Mouse (Mus musculus) heart, embryonic 14.5 days (tissue): ENCODE data around the gene Ear1. TPM values are rescaled to one million over a fixed set of nuclear protein-coding genes. Genes with fewer than 3 reads are reported as not detected.
"Not testable (repeated sequence)": the region's sequence is repeated elsewhere in the genome, so short reads cannot be mapped to it uniquely, and the experiment has no call there.

Source experiments
- ATAC-seq: fragments of 200-750 bp; cut with Nextera tagmentation; 2 replicates; pipeline ENCODE4 v1.8.0; 2017; ENCODE audit warnings: low read depth, moderate TSS enrichment; ENCODE audit not compliant: insufficient number of reproducible peaks, insufficient read depth, low FRiP score
- H3K27ac ChIP-seq, 2 experiments: fragments of 200-500 bp in 1 of 2; fragments of 300-500 bp in 1 of 2; sonication (generic) in 1 of 2; replicated peaks in 1 of 2; 2 replicates each; pipeline ENCODE4 v1.5.1; 2012 to 2014; ENCODE audit warnings: low read depth in 2 of 2, low read length in 2 of 2, control low read depth in 1 of 2, mild to moderate bottlenecking in 1 of 2, mixed read lengths in 1 of 2; ENCODE audit not compliant: control insufficient read depth in 1 of 2, insufficient read depth in 1 of 2
- H3K27me3 ChIP-seq: fragments of 300-500 bp; sonication (generic); 2 replicates; pipeline ENCODE4 v1.6.1; 2014; ENCODE audit warnings: mild to moderate bottlenecking, low read length, control low read depth; ENCODE audit not compliant: control insufficient read depth, insufficient read depth
- H3K36me3 ChIP-seq: fragments of 300-500 bp; sonication (generic); 2 replicates; pipeline ENCODE4 v1.6.1; 2014; ENCODE audit warnings: mild to moderate bottlenecking, control low read depth, low read length, mixed read lengths; ENCODE audit not compliant: control insufficient read depth, insufficient read depth
- H3K4me1 ChIP-seq, 2 experiments: fragments of 200-500 bp in 1 of 2; fragments of 300-500 bp in 1 of 2; sonication (generic) in 1 of 2; 2 replicates each; pipeline ENCODE4 v1.6.1; 2012 to 2014; ENCODE audit warnings: low read length in 2 of 2, control low read depth in 1 of 2, mixed read lengths in 1 of 2; ENCODE audit not compliant: control insufficient read depth in 2 of 2, insufficient read depth in 2 of 2
- H3K4me2 ChIP-seq: fragments of 300-500 bp; sonication (generic); 2 replicates; pipeline ENCODE4 v1.6.1; 2014; ENCODE audit warnings: mild to moderate bottlenecking, low read length
- H3K4me3 ChIP-seq, 2 experiments: fragments of 200-500 bp in 1 of 2; fragments of 300-500 bp in 1 of 2; sonication (generic) in 1 of 2; 2 replicates each; pipeline ENCODE4 v1.5.1; 2012 to 2014; ENCODE audit warnings: low read length in 2 of 2, mild to moderate bottlenecking in 2 of 2, control low read depth in 1 of 2, low read depth in 1 of 2, moderate library complexity in 1 of 2; ENCODE audit not compliant: control insufficient read depth in 1 of 2, insufficient read depth in 1 of 2
- H3K9ac ChIP-seq: fragments of 300-500 bp; sonication (generic); 2 replicates; pipeline ENCODE4 v1.6.1; 2014; ENCODE audit warnings: mild to moderate bottlenecking, low read length
- H3K9me3 ChIP-seq: fragments of 300-500 bp; sonication (generic); 2 replicates; pipeline ENCODE4 v1.6.1; 2016; ENCODE audit warnings: low read length, control low read depth; ENCODE audit not compliant: control insufficient read depth
- WGBS: fragments of 180-500 bp; shearing (Covaris S2); extraction: QIAGEN DNeasy Blood & Tissue Kit; methylation state at CpG from one replicate; pipeline ENCODE4 v1.1.7; 2014; 5-methylcytosine and 5-hydroxymethylcytosine counted together
- polyA plus RNA-seq: library from polyadenylated mRNA; unstranded; fragments of >200 nt; fragmentation: Nextera tagmentation; extraction: Ambion mirVana; gene quantifications from 2 replicates; pipeline ENCODE4 v1.2.1, GENCODE M21; 2014

Ear1 gene
- polyA plus RNA-seq, 1 experiment from 2014 or later: not detected

- H3K9me3 ChIP-seq, H3K4me2 ChIP-seq, H3K4me1 ChIP-seq, H3K9ac ChIP-seq, H3K27ac ChIP-seq, H3K27me3 ChIP-seq, ATAC-seq, H3K4me3 ChIP-seq, H3K36me3 ChIP-seq: not testable (repeated sequence)
- 73% methylated on average over 4 of the region's 5 CpGs for WGBS
Observed at GRCm38 (mm10) chr14:43879966-43880545, 4.7 kb upstream of the Ear1 start.

- not testable (repeated sequence) for H3K4me3 ChIP-seq, H3K4me1 ChIP-seq, ATAC-seq, H3K4me2 ChIP-seq, H3K27ac ChIP-seq, H3K9ac ChIP-seq, H3K36me3 ChIP-seq, H3K27me3 ChIP-seq, H3K9me3 ChIP-seq
- WGBS: 31% methylated on average over 1 of the region's 2 CpGs
Observed at GRCm38 (mm10) chr14:43877789-43878188, 2.5 kb upstream of the Ear1 start.

- not testable (repeated sequence) for H3K4me1 ChIP-seq, H3K4me2 ChIP-seq, H3K36me3 ChIP-seq, H3K4me3 ChIP-seq, H3K9me3 ChIP-seq, ATAC-seq, H3K27me3 ChIP-seq, H3K9ac ChIP-seq, H3K27ac ChIP-seq
- 80% methylated on average over 3 of the region's 3 CpGs for WGBS
Observed at GRCm38 (mm10) chr14:43874862-43875261, 455 bp downstream of the Ear1 start.

- not testable (repeated sequence) for H3K9ac ChIP-seq, H3K27me3 ChIP-seq, ATAC-seq, H3K9me3 ChIP-seq, H3K4me2 ChIP-seq, H3K27ac ChIP-seq, H3K4me3 ChIP-seq, H3K36me3 ChIP-seq, H3K4me1 ChIP-seq
- 30% methylated on average over 2 of the region's 2 CpGs for WGBS
Observed at GRCm38 (mm10) chr14:43860522-43860921, 14.8 kb downstream of the Ear1 start.

GRCm38 (mm10) chr14:43859465-43859864 is 15.9 kb downstream of the Ear1 start:
- 39% methylated on average over 4 of the region's 6 CpGs for WGBS
- H3K9me3 ChIP-seq, H3K9ac ChIP-seq, H3K4me1 ChIP-seq, H3K4me2 ChIP-seq, H3K36me3 ChIP-seq, ATAC-seq, H3K4me3 ChIP-seq, H3K27me3 ChIP-seq, H3K27ac ChIP-seq: not testable (repeated sequence)

GRCm38 (mm10) chr14:43843949-43844573 is 31.3 kb downstream of the Ear1 start:
- 74% methylated on average over 4 of the region's 4 CpGs for WGBS
- H3K36me3 ChIP-seq: not testable (repeated sequence)

DNA sequence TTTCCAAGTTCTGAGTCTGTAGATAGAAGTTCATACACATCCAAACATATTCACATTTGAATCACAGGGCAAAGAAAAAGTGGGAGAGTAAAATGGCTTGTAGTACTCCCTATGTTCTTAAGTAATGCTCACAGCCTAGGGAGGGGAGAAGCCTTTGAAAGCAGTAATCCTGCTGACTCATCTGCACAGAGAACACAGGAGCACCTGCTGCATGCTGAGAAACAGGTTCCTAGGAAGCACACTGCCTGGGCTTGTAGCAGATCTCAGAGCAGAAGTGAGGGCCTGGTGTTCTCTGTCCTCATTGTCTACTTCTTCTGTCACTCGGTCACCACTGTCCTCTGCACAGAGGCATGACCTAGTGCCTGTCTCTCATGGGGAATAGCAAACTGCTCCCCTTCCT is 34.3 kb downstream of the Ear1 start:
- not testable (repeated sequence) for H3K4me3 ChIP-seq, ATAC-seq, H3K9ac ChIP-seq, H3K4me1 ChIP-seq, H3K27me3 ChIP-seq, H3K27ac ChIP-seq, H3K9me3 ChIP-seq, H3K36me3 ChIP-seq, H3K4me2 ChIP-seq
- WGBS: 67% methylated on average over 1 of the region's 1 CpGs

More at GRCm38 (mm10) chr14:43843949-43844573, 31.3 kb downstream of the Ear1 start:
- H3K4me2 ChIP-seq, H3K9me3 ChIP-seq, H3K4me3 ChIP-seq, H3K27me3 ChIP-seq, H3K9ac ChIP-seq, H3K27ac ChIP-seq, H3K4me1 ChIP-seq, ATAC-seq: not testable (repeated sequence)

DNA sequence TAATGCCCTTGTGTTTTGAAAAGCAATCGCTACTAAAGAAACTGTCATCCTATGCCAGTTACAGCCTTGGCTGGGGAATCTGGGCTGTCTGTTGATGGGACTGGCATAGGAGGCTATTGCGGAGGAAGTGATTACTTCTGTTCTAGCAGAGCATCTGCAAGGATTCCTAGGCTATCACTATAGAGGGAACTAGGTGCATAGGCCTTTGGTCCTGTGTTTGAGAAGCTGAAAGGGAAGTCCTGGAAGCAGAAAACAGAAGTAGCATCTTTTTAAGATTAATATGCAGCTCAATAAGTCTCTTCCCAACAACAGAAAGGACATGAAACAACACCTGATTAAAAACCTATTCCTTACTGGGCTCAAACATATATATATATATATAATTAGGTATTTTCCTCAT is 40.0 kb downstream of the Ear1 start:
- 90% methylated on average over 2 of the region's 2 CpGs for whole genome bisulfite sequencing

More for the DNA sequence above, 40.0 kb downstream of the Ear1 start:
- not testable (repeated sequence) for H3K9ac ChIP-seq, H3K27me3 ChIP-seq, H3K36me3 ChIP-seq, H3K27ac ChIP-seq, ATAC-seq, H3K4me2 ChIP-seq, H3K4me3 ChIP-seq, H3K9me3 ChIP-seq, H3K4me1 ChIP-seq
